Mouse (Mus musculus) testis, adult 2 months (tissue): ENCODE data around the gene Slc27a3. TPM values are rescaled to one million over a fixed set of nuclear protein-coding genes. Genes with fewer than 3 reads are reported as not detected.
"Not testable (repeated sequence)": the region's sequence is repeated elsewhere in the genome, so short reads cannot be mapped to it uniquely, and the experiment has no call there.

Experiments used
- H3K27ac ChIP-seq: fragments of 200-500 bp; 2 replicates; pipeline ENCODE4 v1.5.1; 2012; ENCODE audit warnings: low read depth, low read length; ENCODE audit not compliant: control insufficient read depth, insufficient read depth
- H3K27me3 ChIP-seq: fragments of 200-500 bp; 2 replicates; pipeline ENCODE4 v1.6.1; 2012; ENCODE audit warnings: mild to moderate bottlenecking, low read length, moderate library complexity; ENCODE audit not compliant: control insufficient read depth, insufficient read depth
- H3K36me3 ChIP-seq: fragments of 200-500 bp; 2 replicates; pipeline ENCODE4 v1.6.1; 2012; ENCODE audit warnings: mild to moderate bottlenecking, low read length; ENCODE audit not compliant: control insufficient read depth, insufficient read depth
- H3K4me1 ChIP-seq: fragments of 200-500 bp; 2 replicates; pipeline ENCODE4 v1.6.1; 2012; ENCODE audit warnings: low read length; ENCODE audit not compliant: control insufficient read depth, insufficient read depth
- H3K4me3 ChIP-seq: fragments of 200-500 bp; 2 replicates; pipeline ENCODE4 v1.5.1; 2012; ENCODE audit warnings: low read depth, mild to moderate bottlenecking, low read length, moderate library complexity, mixed read lengths; ENCODE audit not compliant: control insufficient read depth
- CTCF ChIP-seq: fragments of 200-500 bp; IDR thresholded peaks from 2 replicates; pipeline ENCODE4 v1.5.1; 2012; ENCODE audit warnings: low read depth, mild to moderate bottlenecking, inconsistent platforms, low read length, moderate library complexity; ENCODE audit not compliant: control insufficient read depth, insufficient read depth, insufficient replicate concordance
- POLR2A ChIP-seq: fragments of 200-500 bp; IDR thresholded peaks from 2 replicates; pipeline ENCODE4 v1.6.1; 2012; ENCODE audit warnings: low read depth, mild to moderate bottlenecking, inconsistent platforms, low read length, moderate library complexity; ENCODE audit not compliant: control insufficient read depth
- polyA plus RNA-seq: library from polyadenylated mRNA; depleted of rRNA; stranded (reverse); fragments of >200 nt; gene quantifications from 2 replicates; pipeline ENCODE4 v1.2.3, GENCODE M21; 2012

The Slc27a3 gene
- polyA plus RNA-seq, 1 experiment: 18.9 TPM

DNA sequence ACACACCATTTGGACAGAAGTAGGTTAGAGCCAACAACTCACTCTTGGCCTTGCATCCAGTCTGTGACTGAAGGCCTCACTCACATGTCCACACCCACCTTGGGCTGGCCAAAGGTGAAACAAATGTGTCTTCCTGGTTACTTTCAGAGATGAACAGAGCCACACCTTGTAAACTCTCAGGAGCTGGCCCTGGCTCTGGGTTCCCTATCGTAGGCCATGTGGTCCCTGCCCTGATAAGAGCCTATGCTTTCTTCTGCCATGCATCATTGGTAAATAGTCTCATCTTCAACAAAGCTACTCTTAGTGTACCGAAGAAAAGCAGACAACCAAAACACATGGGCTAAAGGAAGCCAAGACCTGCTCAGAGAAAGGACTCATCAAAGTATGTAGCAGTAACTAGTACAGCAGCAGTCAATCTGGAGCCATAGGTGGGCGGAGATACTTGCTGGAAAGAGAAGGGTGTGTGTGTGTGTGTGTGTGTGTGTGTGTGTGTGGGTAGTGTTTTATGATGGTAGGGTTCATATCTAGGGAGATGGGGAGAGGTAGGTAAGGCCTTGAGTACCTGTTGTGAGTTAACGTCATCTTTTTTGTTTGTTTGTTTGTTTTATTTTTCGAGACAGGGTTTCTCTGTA lies 22.6 kb downstream of the Slc27a3 start:
- Histone ChIP-seq H3K4me3 (no peak overlapping the region), H3K36me3 (no peaks in the 10 kb centered on the region), H3K27ac (no peak overlapping the region), H3K4me1 (no peaks in the 10 kb centered on the region), H3K27me3 (no peaks in the 10 kb centered on the region)
- no peak for TF ChIP-seq POLR2A
- no peak for TF ChIP-seq CTCF

DNA sequence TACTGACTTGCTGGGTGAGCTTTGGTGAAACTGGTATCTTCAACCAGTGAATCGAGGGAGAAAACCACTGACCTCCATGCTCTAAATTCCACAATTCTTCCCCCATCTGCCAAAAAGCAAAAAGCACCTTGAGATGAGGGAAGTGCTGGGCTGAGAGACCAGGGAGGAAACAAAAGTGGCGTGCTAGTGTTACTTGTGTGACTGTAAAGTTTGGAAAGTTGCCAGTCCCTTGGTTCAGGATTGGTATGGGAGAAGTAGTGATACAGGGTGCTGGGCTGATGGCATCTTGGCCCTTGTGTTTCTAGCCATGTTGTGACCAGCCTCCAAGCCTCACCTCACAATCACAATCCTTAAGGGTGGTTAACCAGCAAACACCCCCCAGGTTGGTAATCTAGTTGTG lies 27.4 kb downstream of the Slc27a3 start:
- Histone ChIP-seq H3K4me3 (no peak overlapping the region), H3K36me3 (no peaks in the 10 kb centered on the region; the same call in 1 of the 2 replicates), H3K27me3 (no peaks in the 10 kb centered on the region), H3K27ac (no peak overlapping the region), H3K4me1 (no peaks in the 10 kb centered on the region)
- no peak for TF ChIP-seq POLR2A
- no peak for TF ChIP-seq CTCF

DNA sequence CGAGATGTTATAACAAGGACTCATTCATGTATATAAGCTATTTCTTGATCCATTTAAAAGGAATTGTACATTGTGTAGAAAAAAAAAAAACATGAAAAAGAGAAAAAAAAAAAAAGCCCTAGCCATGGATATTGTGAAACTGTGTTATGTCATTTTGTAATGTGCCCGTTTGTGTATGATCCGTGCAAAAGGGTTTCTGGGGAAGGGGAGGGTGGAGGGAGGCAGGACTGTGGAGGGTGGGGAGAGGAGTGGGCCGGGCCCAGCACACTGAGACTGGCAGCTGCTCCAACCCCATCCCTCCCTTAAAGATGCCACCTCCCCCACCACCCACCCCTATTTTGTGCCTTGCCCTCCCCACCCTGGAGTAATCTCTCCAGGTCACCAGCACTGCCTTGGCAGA lies 28.3 kb downstream of the Slc27a3 start:
- TF ChIP-seq CTCF: no peak
- TF ChIP-seq POLR2A: no peak
- Histone ChIP-seq H3K4me3 (no peak overlapping the region), H3K27me3 (no peaks in the 10 kb centered on the region), H3K27ac (no peak overlapping the region), H3K36me3 (no peaks in the 10 kb centered on the region; the same call in 1 of the 2 replicates), H3K4me1 (no peaks in the 10 kb centered on the region)

- TF ChIP-seq POLR2A (no peak), CTCF (no peak)
- H3K4me3 ChIP-seq: no peak overlapping the region
Measured at GRCm38 (mm10) chr3:90359230-90359629, 30.5 kb downstream of the Slc27a3 start.

GRCm38 (mm10) chr3:90357959-90358358 lies 31.8 kb downstream of the Slc27a3 start:
- TF ChIP-seq CTCF (no peak), POLR2A (no peak)
- Histone ChIP-seq H3K27ac (no peak overlapping the region), H3K27me3 (no peaks in the 10 kb centered on the region), H3K36me3 (peaks cover 1% of the 10 kb centered on the region; the same call in 1 of the 2 replicates), H3K4me3 (no peak overlapping the region), H3K4me1 (no peaks in the 10 kb centered on the region)

More at GRCm38 (mm10) chr3:90359230-90359629, 30.5 kb downstream of the Slc27a3 start:
- no peaks in the 10 kb centered on the region; the same call in 1 of the 2 replicates for H3K36me3 ChIP-seq
- no peaks in the 10 kb centered on the region for H3K4me1 ChIP-seq
- H3K27ac ChIP-seq: no peak overlapping the region
- no peaks in the 10 kb centered on the region for H3K27me3 ChIP-seq

- no peak overlapping the region for H3K27ac ChIP-seq
- no peak overlapping the region for H3K4me3 ChIP-seq
- TF ChIP-seq POLR2A (no peak), CTCF (no peak)
- H3K36me3 ChIP-seq: peaks cover 4% of the 10 kb centered on the region
- no peaks in the 10 kb centered on the region for H3K4me1 ChIP-seq
- no peaks in the 10 kb centered on the region for H3K27me3 ChIP-seq
Measured at GRCm38 (mm10) chr3:90347847-90348246, 41.9 kb downstream of the Slc27a3 start.

DNA sequence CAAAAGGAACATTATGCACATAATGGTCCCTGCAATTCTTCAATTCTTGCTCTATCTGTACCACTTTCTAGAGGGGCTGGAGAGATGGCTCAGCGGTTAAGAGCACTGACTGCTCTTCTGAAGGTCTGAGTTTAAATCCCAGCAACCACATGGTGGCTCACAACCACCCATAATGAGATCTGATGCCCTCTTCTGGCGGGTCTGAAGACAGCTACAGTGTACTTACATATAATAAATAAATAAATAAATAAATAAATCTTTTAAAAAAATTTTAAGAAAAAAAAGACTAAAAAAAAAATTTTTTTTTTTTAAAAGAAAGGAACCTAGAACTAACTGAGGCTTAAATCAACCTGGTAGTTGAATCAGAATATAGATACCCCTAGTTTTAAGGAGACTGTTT lies 46.9 kb downstream of the Slc27a3 start:
- H3K4me1 ChIP-seq, H3K36me3 ChIP-seq, H3K27me3 ChIP-seq, H3K27ac ChIP-seq: not testable (repeated sequence)
- peak overlapping the region; percentile 44; the same call in 1 of the 2 replicates for H3K4me3 ChIP-seq

DNA sequence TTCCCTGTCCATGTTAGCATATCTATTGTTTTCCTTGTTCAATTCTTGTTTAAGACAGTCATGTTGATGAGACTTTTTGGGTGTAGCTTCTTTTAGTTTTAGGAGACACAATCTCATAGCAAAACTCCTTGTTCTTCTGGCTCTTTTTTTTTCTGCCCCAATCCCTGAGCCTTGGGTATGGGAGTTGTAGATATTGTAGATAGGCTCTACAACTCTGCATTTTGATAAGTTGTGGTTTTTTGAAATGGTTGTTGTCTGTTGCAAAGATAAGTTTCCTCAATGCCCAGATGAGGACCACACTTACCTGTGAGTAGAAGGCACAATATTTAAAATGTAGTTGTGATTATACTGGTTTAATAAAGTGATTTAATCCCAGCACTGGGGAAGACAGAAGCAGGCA lies 49.6 kb downstream of the Slc27a3 start:
- Histone ChIP-seq H3K36me3 (no peaks in the 10 kb centered on the region), H3K4me3 (no peak overlapping the region)
- TF ChIP-seq POLR2A: no peak
- TF ChIP-seq CTCF: no peak

More for the DNA sequence above, 49.6 kb downstream of the Slc27a3 start:
- no peaks in the 10 kb centered on the region; the same call in 1 of the 2 replicates for H3K4me1 ChIP-seq
- no peaks in the 10 kb centered on the region for H3K27me3 ChIP-seq
- no peak overlapping the region for H3K27ac ChIP-seq
